Mouse (Mus musculus) macrophage (primary cell): ENCODE measurements around the gene Ociad2. TPM values are rescaled to one million over a fixed set of nuclear protein-coding genes. Genes with fewer than 3 reads are reported as not detected.
"Not testable (repeated sequence)": the region's sequence is repeated elsewhere in the genome, so short reads cannot be mapped to it uniquely, and the experiment has no call there.

Experiments
- H3K27ac ChIP-seq: fragments of 350-480 bp; formaldehyde crosslinking; 2 replicates; pipeline ENCODE4 v1.9.0; 2021
- H3K36me3 ChIP-seq: fragments of 350-480 bp; formaldehyde crosslinking; 2 replicates; pipeline ENCODE4 v1.9.0; 2021; ENCODE audit errors: inconsistent target
- H3K4me3 ChIP-seq: fragments of 350-480 bp; formaldehyde crosslinking; 2 replicates; pipeline ENCODE4 v1.9.0; 2021; ENCODE audit errors: inconsistent target
- H3K79me2 ChIP-seq: fragments of 350-480 bp; formaldehyde crosslinking; 2 replicates; pipeline ENCODE4 v1.9.0; 2021; ENCODE audit errors: inconsistent target
- WGBS: methylation state at CpG from one replicate; pipeline ENCODE4 v1.1.7; 2026; ENCODE audit warnings: inconsistent platforms; ENCODE audit not compliant: missing documents; 5-methylcytosine and 5-hydroxymethylcytosine counted together
- polyA plus RNA-seq: library from polyadenylated mRNA; stranded (reverse); fragments of 250-400 nt; gene quantifications from 3 replicates; pipeline ENCODE4 v1.2.4, GENCODE M21; 2018; ENCODE audit warnings: inconsistent platforms

Ociad2 gene
- polyA plus RNA-seq, 1 experiment from 2014 or later: 2.2 TPM

GRCm38 (mm10) chr5:73339779-73340722 lies 777 bp downstream of the Ociad2 start:
- no peak overlapping the region for H3K4me3 ChIP-seq
- H3K27ac ChIP-seq: no peak overlapping the region
- H3K36me3 ChIP-seq: no peaks in the 10 kb centered on the region
- WGBS: 87% methylated on average over 9 of the region's 9 CpGs
- no peaks in the 10 kb centered on the region for H3K79me2 ChIP-seq

- WGBS: 34% methylated on average over 14 of the region's 14 CpGs
- Histone ChIP-seq H3K79me2 (no peaks in the 10 kb centered on the region), H3K36me3 (no peaks in the 10 kb centered on the region), H3K4me3 (peak overlapping the region; percentile 31), H3K27ac (no peak overlapping the region)
Observed at GRCm38 (mm10) chr5:73338832-73339163, 2.0 kb downstream of the Ociad2 start.

- Histone ChIP-seq H3K27ac (no peak overlapping the region), H3K4me3 (peak overlapping the region; percentile 31), H3K36me3 (no peaks in the 10 kb centered on the region), H3K79me2 (no peaks in the 10 kb centered on the region)
- WGBS: 5% methylated on average over 35 of the region's 41 CpGs
Observed at GRCm38 (mm10) chr5:73337961-73338831, 2.6 kb downstream of the Ociad2 start.

GRCm38 (mm10) chr5:73336448-73336847 lies 4.4 kb downstream of the Ociad2 start:
- no peaks in the 10 kb centered on the region for H3K36me3 ChIP-seq

GRCm38 (mm10) chr5:73331002-73331401 lies 9.8 kb downstream of the Ociad2 start:
- Histone ChIP-seq H3K4me3 (no peak overlapping the region), H3K79me2 (no peaks in the 10 kb centered on the region), H3K36me3 (no peaks in the 10 kb centered on the region), H3K27ac (no peak overlapping the region)
- 91% methylated on average over 4 of the region's 4 CpGs for WGBS

More at GRCm38 (mm10) chr5:73336448-73336847, 4.4 kb downstream of the Ociad2 start:
- Histone ChIP-seq H3K79me2 (no peaks in the 10 kb centered on the region), H3K4me3 (no peak overlapping the region), H3K27ac (no peak overlapping the region)
- WGBS: 98% methylated on average over 5 of the region's 5 CpGs

- Histone ChIP-seq H3K36me3 (no peaks in the 10 kb centered on the region), H3K79me2 (no peaks in the 10 kb centered on the region), H3K27ac (no peak overlapping the region), H3K4me3 (no peak overlapping the region)
- 92% methylated on average over 8 of the region's 8 CpGs for WGBS
Observed at GRCm38 (mm10) chr5:73324526-73325170, 16.2 kb downstream of the Ociad2 start.

- Histone ChIP-seq H3K4me3 (no peak overlapping the region), H3K27ac (no peak overlapping the region), H3K79me2 (no peaks in the 10 kb centered on the region), H3K36me3 (no peaks in the 10 kb centered on the region)
- 25% methylated on average over 5 of the region's 5 CpGs for WGBS
Observed at GRCm38 (mm10) chr5:73323602-73324001, 17.2 kb downstream of the Ociad2 start.

GRCm38 (mm10) chr5:73322684-73323083 lies 18.1 kb downstream of the Ociad2 start:
- not testable (repeated sequence) for H3K36me3 ChIP-seq, H3K79me2 ChIP-seq, H3K4me3 ChIP-seq, H3K27ac ChIP-seq
- WGBS: 75% methylated on average over 1 of the region's 1 CpGs

GRCm38 (mm10) chr5:73319306-73319705 lies 21.5 kb downstream of the Ociad2 start:
- Histone ChIP-seq H3K36me3 (peaks cover 16% of the 10 kb centered on the region), H3K27ac (no peak overlapping the region), H3K79me2 (no peaks in the 10 kb centered on the region), H3K4me3 (no peak overlapping the region)
- WGBS: 96% methylated on average over 5 of the region's 5 CpGs

- Histone ChIP-seq H3K79me2 (no peaks in the 10 kb centered on the region), H3K4me3 (no peak overlapping the region), H3K27ac (no peak overlapping the region), H3K36me3 (peaks cover 54% of the 10 kb centered on the region)
- WGBS: 95% methylated on average over 2 of the region's 2 CpGs
Observed at GRCm38 (mm10) chr5:73314654-73315053, 26.2 kb downstream of the Ociad2 start.

- 95% methylated on average over 10 of the region's 10 CpGs for WGBS
- Histone ChIP-seq H3K27ac (no peak overlapping the region), H3K4me3 (no peak overlapping the region), H3K36me3 (peaks cover 61% of the 10 kb centered on the region), H3K79me2 (no peaks in the 10 kb centered on the region)
Observed at GRCm38 (mm10) chr5:73313591-73313990, 27.2 kb downstream of the Ociad2 start.

GRCm38 (mm10) chr5:73311458-73311857 lies 29.4 kb downstream of the Ociad2 start:
- Histone ChIP-seq H3K4me3 (no peak overlapping the region), H3K27ac (no peak overlapping the region), H3K79me2 (no peaks in the 10 kb centered on the region; the same call in 1 of the 2 replicates), H3K36me3 (peaks cover 81% of the 10 kb centered on the region)
- 93% methylated on average over 5 of the region's 5 CpGs for WGBS

- H3K4me3 ChIP-seq: no peak overlapping the region
- H3K36me3 ChIP-seq: peaks cover 83% of the 10 kb centered on the region
- WGBS: 84% methylated on average over 1 of the region's 1 CpGs
- no peaks in the 10 kb centered on the region; the same call in 1 of the 2 replicates for H3K79me2 ChIP-seq
- H3K27ac ChIP-seq: no peak overlapping the region
Observed at GRCm38 (mm10) chr5:73310401-73310800, 30.4 kb downstream of the Ociad2 start.

GRCm38 (mm10) chr5:73309496-73309895 lies 31.3 kb downstream of the Ociad2 start:
- Histone ChIP-seq H3K36me3 (peaks cover 86% of the 10 kb centered on the region), H3K4me3 (no peak overlapping the region), H3K27ac (no peak overlapping the region), H3K79me2 (no peaks in the 10 kb centered on the region; the same call in 1 of the 2 replicates)
- WGBS: 93% methylated on average over 4 of the region's 4 CpGs
